ENCODE assay signal across 15 mouse cellular contexts in genomic region chr7:66711166-66711565, GRCm38 (mm10). TPM values are rescaled to one million over a fixed set of nuclear protein-coding genes. Genes with fewer than 3 reads are reported as not detected.
DNase-seq lines count a peak whose midpoint lies in the region; ATAC-seq and TF ChIP-seq lines count a peak whose summit lies in the region.
"Had no signal": no experiment of that assay in that cellular context is flagged by ENCODE, and none has a peak within 500 bp of the region (broad histone marks: within the 10 kb centered on the region; RNA-seq: fewer than 3 reads in every experiment).

No protein-coding gene starts in this region.

- H3K9me3 ChIP-seq in forebrain, postnatal 0 days (ENCODE audit: low read length), result no peaks in the 10 kb centered on the region
- H3K9me3 ChIP-seq in forebrain, embryonic 15.5 days, result no peaks in the 10 kb centered on the region
- no peaks in the 10 kb centered on the region for H3K9me3 ChIP-seq in kidney, postnatal 0 days (replicated peaks; ENCODE audit: low read length)
- H3K9me3 ChIP-seq in midbrain, postnatal 0 days (ENCODE audit: low read length), result no peaks in the 10 kb centered on the region
- no peaks in the 10 kb centered on the region for H3K9me3 ChIP-seq in midbrain, embryonic 13.5 days
- H3K9me3 ChIP-seq: megakaryocyte, embryonic 14.5 days had no signal

- no peak overlapping the region for H3K4me3 ChIP-seq in forebrain, postnatal 0 days (ENCODE audit: low read depth, low read length)
- no peak overlapping the region for H3K4me3 ChIP-seq in forebrain, embryonic 15.5 days
- H3K4me3 ChIP-seq in kidney, postnatal 0 days (replicated peaks; ENCODE audit: low read depth, low read length), result no peak overlapping the region
- no peak overlapping the region for H3K4me3 ChIP-seq in midbrain, postnatal 0 days (ENCODE audit: low read depth, low read length)
- H3K4me3 ChIP-seq in midbrain, embryonic 13.5 days (replicated peaks), result no peak overlapping the region
- H3K4me3 ChIP-seq: megakaryocyte, embryonic 14.5 days had no signal

- no peak for ATAC-seq in forebrain, postnatal 0 days
- ATAC-seq in forebrain, embryonic 15.5 days (replicated peaks), result no peak
- no peak for ATAC-seq in kidney, postnatal 0 days (replicated peaks; ENCODE audit: low FRiP score, low read depth)
- ATAC-seq in midbrain, postnatal 0 days (ENCODE audit: low FRiP score), result no peak
- ATAC-seq in midbrain, embryonic 13.5 days, result no peak

- H3K36me3 ChIP-seq in forebrain, postnatal 0 days (ENCODE audit: insufficient read depth), result peaks cover 44% of the 10 kb centered on the region
- peaks cover 45% of the 10 kb centered on the region for H3K36me3 ChIP-seq in forebrain, embryonic 15.5 days
- peaks cover 23% of the 10 kb centered on the region; the same call in 1 of the 2 replicates for H3K36me3 ChIP-seq in kidney, postnatal 0 days (ENCODE audit: insufficient read depth, low read length)
- peaks cover 35% of the 10 kb centered on the region for H3K36me3 ChIP-seq in midbrain, postnatal 0 days (ENCODE audit: insufficient read depth, low read length)
- peaks cover 65% of the 10 kb centered on the region for H3K36me3 ChIP-seq in midbrain, embryonic 13.5 days

- WGBS in forebrain, postnatal 0 days, result 60% methylated on average over 2 of the region's 2 CpGs
- 63% methylated on average over 2 of the region's 2 CpGs for WGBS in forebrain, embryonic 15.5 days
- WGBS in kidney, postnatal 0 days, result 33% methylated on average over 2 of the region's 2 CpGs
- 70% methylated on average over 2 of the region's 2 CpGs for WGBS in midbrain, postnatal 0 days
- WGBS in midbrain, embryonic 13.5 days, result 80% methylated on average over 2 of the region's 2 CpGs

- no peak overlapping the region for H3K4me2 ChIP-seq in forebrain, postnatal 0 days (ENCODE audit: low read depth)
- no peak overlapping the region for H3K4me2 ChIP-seq in forebrain, embryonic 15.5 days (replicated peaks)
- no peak overlapping the region for H3K4me2 ChIP-seq in kidney, postnatal 0 days (ENCODE audit: low read length)
- no peak overlapping the region for H3K4me2 ChIP-seq in midbrain, postnatal 0 days (ENCODE audit: low read depth, low read length, poor library complexity, severe bottlenecking)
- H3K4me2 ChIP-seq in midbrain, embryonic 13.5 days (replicated peaks), result no peak overlapping the region

- H3K27ac ChIP-seq in forebrain, postnatal 0 days (ENCODE audit: low read depth, low read length), result no peak overlapping the region
- no peak overlapping the region for H3K27ac ChIP-seq in forebrain, embryonic 15.5 days (replicated peaks)
- H3K27ac ChIP-seq in kidney, postnatal 0 days, result no peak overlapping the region
- H3K27ac ChIP-seq in midbrain, postnatal 0 days (ENCODE audit: low read depth, low read length), result no peak overlapping the region
- no peak overlapping the region for H3K27ac ChIP-seq in midbrain, embryonic 13.5 days

- TF ChIP-seq CTCF in forebrain, postnatal 0 days (IDR thresholded peaks at IDR 0.05; ENCODE audit: low read depth), result peak; percentile 59
- TF ChIP-seq CTCF in kidney, postnatal 0 days (IDR thresholded peaks at IDR 0.05; ENCODE audit: low read depth), result peak; percentile 64
- peak; percentile 68 for TF ChIP-seq CTCF in midbrain, postnatal 0 days (IDR thresholded peaks at IDR 0.05)

- H3K9ac ChIP-seq in forebrain, postnatal 0 days, result no peak overlapping the region
- H3K9ac ChIP-seq in forebrain, embryonic 15.5 days (replicated peaks), result no peak overlapping the region
- no peak overlapping the region for H3K9ac ChIP-seq in kidney, postnatal 0 days (ENCODE audit: low read depth, low read length)
- no peak overlapping the region for H3K9ac ChIP-seq in midbrain, postnatal 0 days (replicated peaks; ENCODE audit: low read length, poor library complexity, severe bottlenecking)
- no peak overlapping the region for H3K9ac ChIP-seq in midbrain, embryonic 13.5 days (replicated peaks)

- no peaks in the 10 kb centered on the region for H3K27me3 ChIP-seq in forebrain, postnatal 0 days (ENCODE audit: insufficient read depth, low read length)
- H3K27me3 ChIP-seq in forebrain, embryonic 15.5 days, result no peaks in the 10 kb centered on the region
- no peaks in the 10 kb centered on the region for H3K27me3 ChIP-seq in kidney, postnatal 0 days (ENCODE audit: insufficient read depth, low read length)
- H3K27me3 ChIP-seq in midbrain, postnatal 0 days (ENCODE audit: insufficient read depth, low read length), result no peaks in the 10 kb centered on the region
- no peaks in the 10 kb centered on the region for H3K27me3 ChIP-seq in midbrain, embryonic 13.5 days
- H3K27me3 ChIP-seq: megakaryocyte, embryonic 14.5 days had no signal

- peak; percentile 41 for DNase-seq in forebrain, postnatal 0 days
- DNase-seq in kidney, postnatal 0 days (ENCODE audit: low spot score), result peak; percentile 76
- DNase-seq in kidney, postnatal 14 days, result no peak
- DNase-seq in midbrain, postnatal 0 days (ENCODE audit: low spot score), result peak; percentile 50
- peak; percentile 12 for DNase-seq in telencephalon, adult 2 months (ENCODE audit: low read depth, low spot score)
- no peak for DNase-seq in urinary bladder, postnatal 36 days (ENCODE audit: low spot score in 2 of 2)
- DNase-seq: cerebellum, adult 18-20 months; embryo, embryonic 11 days; heart, postnatal 4 days; kidney, adult 11 months; thymus, adult 18-20 months had no signal

- H3K4me1 ChIP-seq in forebrain, postnatal 0 days (ENCODE audit: insufficient read depth), result no peaks in the 10 kb centered on the region
- no peaks in the 10 kb centered on the region for H3K4me1 ChIP-seq in forebrain, embryonic 15.5 days
- H3K4me1 ChIP-seq in kidney, postnatal 0 days (replicated peaks; ENCODE audit: insufficient read depth, low read length), result no peaks in the 10 kb centered on the region
- no peaks in the 10 kb centered on the region for H3K4me1 ChIP-seq in midbrain, postnatal 0 days (ENCODE audit: insufficient read depth, low read length)
- no peaks in the 10 kb centered on the region for H3K4me1 ChIP-seq in midbrain, embryonic 13.5 days (replicated peaks)

RNA-seq across cellular contexts. Expression of gene Lins1, which starts 21.5 kb away (rescaled TPM):
- 24.9 and 33.7 TPM in 2 replicates for total RNA-seq in forebrain, postnatal 0 days (2014; rRNA removed)
- 20.1 and 21.9 TPM in 2 replicates for polyA plus RNA-seq in forebrain, postnatal 0 days (2015; fragmentation: Nextera tagmentation; extraction: Ambion mirVana)
- polyA plus RNA-seq in forebrain, embryonic 15.5 days (2015; fragmentation: Nextera tagmentation; extraction: Ambion mirVana), result 21.4 and 24.1 TPM in 2 replicates
- 13.5 and 13.6 TPM in 2 replicates for polyA plus RNA-seq in kidney, postnatal 0 days (2015; fragmentation: Nextera tagmentation; extraction: Ambion mirVana)
- 12.9 and 19.6 TPM in 2 replicates for total RNA-seq in midbrain, postnatal 0 days (2014; rRNA removed)
- 16.5 and 17.9 TPM in 2 replicates for polyA plus RNA-seq in midbrain, postnatal 0 days (2015; fragmentation: Nextera tagmentation; extraction: Ambion mirVana)
- 20.2 and 20.4 TPM in 2 replicates for polyA plus RNA-seq in midbrain, embryonic 13.5 days (2015; fragmentation: Nextera tagmentation; extraction: Ambion mirVana)

RNA-seq across cellular contexts. Expression of gene Asb7, which starts 21.8 kb away (rescaled TPM):
- total RNA-seq in forebrain, postnatal 0 days (2014; rRNA removed), result 19.1 and 29.9 TPM in 2 replicates
- 10.2 and 12.3 TPM in 2 replicates for polyA plus RNA-seq in forebrain, postnatal 0 days (2015; fragmentation: Nextera tagmentation; extraction: Ambion mirVana)
- polyA plus RNA-seq in forebrain, embryonic 15.5 days (2015; fragmentation: Nextera tagmentation; extraction: Ambion mirVana), result 18.9 and 20.0 TPM in 2 replicates
- polyA plus RNA-seq in kidney, postnatal 0 days (2015; fragmentation: Nextera tagmentation; extraction: Ambion mirVana), result 12.9 and 14.3 TPM in 2 replicates
- 17.5 and 22.5 TPM in 2 replicates for total RNA-seq in midbrain, postnatal 0 days (2014; rRNA removed)
- polyA plus RNA-seq in midbrain, postnatal 0 days (2015; fragmentation: Nextera tagmentation; extraction: Ambion mirVana), result 9.9 and 11.1 TPM in 2 replicates
- polyA plus RNA-seq in midbrain, embryonic 13.5 days (2015; fragmentation: Nextera tagmentation; extraction: Ambion mirVana), result 17.1 and 18.9 TPM in 2 replicates

RNA-seq across cellular contexts. Expression of gene Cers3, which starts 32.1 kb away (rescaled TPM):
- total RNA-seq in forebrain, postnatal 0 days (2014; rRNA removed), result 0.81 and 1.3 TPM in 2 replicates
- polyA plus RNA-seq in forebrain, postnatal 0 days (2015; fragmentation: Nextera tagmentation; extraction: Ambion mirVana), result 0.69 and 0.77 TPM in 2 replicates
- polyA plus RNA-seq in forebrain, embryonic 15.5 days (2015; fragmentation: Nextera tagmentation; extraction: Ambion mirVana), result 0.70 and 0.93 TPM in 2 replicates
- 2.1 and 2.7 TPM in 2 replicates for polyA plus RNA-seq in kidney, postnatal 0 days (2015; fragmentation: Nextera tagmentation; extraction: Ambion mirVana)
- total RNA-seq in midbrain, postnatal 0 days (2014; rRNA removed), result 1.3 and 1.4 TPM in 2 replicates
- polyA plus RNA-seq in midbrain, postnatal 0 days (2015; fragmentation: Nextera tagmentation; extraction: Ambion mirVana), result 0.32 and 0.70 TPM in 2 replicates
- polyA plus RNA-seq in midbrain, embryonic 13.5 days (2015; fragmentation: Nextera tagmentation; extraction: Ambion mirVana), result 0.48 and 0.54 TPM in 2 replicates
- total RNA-seq: neutrophil, adult 5-6 weeks had no signal

Comparison
In these comparisons a context has a peak if more than half of its experiments do, and no peak if none do; other contexts are left out.
1. DNase-seq: peak in forebrain, postnatal 0 days (single experiment), kidney, postnatal 0 days (single experiment), midbrain, postnatal 0 days (single experiment) and telencephalon, adult 2 months (single experiment); none in kidney, postnatal 14 days (single experiment) and urinary bladder, postnatal 36 days (0 of 2).
2. Peak in every context shown above with its lines, with median percentiles within 50 percentile points of each other: CTCF ChIP-seq.